In genomic region chr4:104718973-104719795, GRCm38 (mm10) we compare ENCODE assay signal across 10 mouse cellular contexts. TPM values are rescaled to one million over a fixed set of nuclear protein-coding genes. Genes with fewer than 3 reads are reported as not detected.
DNase-seq lines count a peak whose midpoint lies in the region; ATAC-seq lines count a peak whose summit lies in the region.
"Had no signal": no experiment of that assay in that cellular context is flagged by ENCODE, and none has a peak within 500 bp of the region (broad histone marks: within the 10 kb centered on the region; RNA-seq: fewer than 3 reads in every experiment).

No protein-coding gene starts in this region.

- ATAC-seq in lung, embryonic 15.5 days (ENCODE audit: borderline replicate concordance, extremely low read depth, low FRiP score, low TSS enrichment) = peak; percentile 40; the same call in 1 of the 2 replicates
- peak; percentile 32; the same call in 1 of the 2 replicates for ATAC-seq in embryonic facial prominence, embryonic 14.5 days (ENCODE audit: low read depth)
- no peak for ATAC-seq in erythroid progenitor cell, adult 5-6 weeks (replicated peaks; ENCODE audit: low FRiP score, poor library complexity, severe bottlenecking)

- no peaks in the 10 kb centered on the region for H3K36me3 ChIP-seq in lung, embryonic 15.5 days
- no peaks in the 10 kb centered on the region for H3K36me3 ChIP-seq in embryonic facial prominence, embryonic 14.5 days (ENCODE audit: control insufficient read depth, insufficient read depth, low read length)

- no peak overlapping the region for H3K27ac ChIP-seq in lung, embryonic 15.5 days
- H3K27ac ChIP-seq in embryonic facial prominence, embryonic 14.5 days (replicated peaks; ENCODE audit: low read depth, low read length) = no peak overlapping the region

- H3K27me3 ChIP-seq in lung, embryonic 15.5 days = no peaks in the 10 kb centered on the region
- 0 out of 2 replicates have a peak, but pooled peaks cover 4% of the 10 kb centered on the region for H3K27me3 ChIP-seq in embryonic facial prominence, embryonic 14.5 days (replicated peaks; ENCODE audit: control insufficient read depth, insufficient read depth, low read length)

- H3K4me1 ChIP-seq in lung, embryonic 15.5 days = peaks cover 15% of the 10 kb centered on the region
- H3K4me1 ChIP-seq in embryonic facial prominence, embryonic 14.5 days (ENCODE audit: control insufficient read depth, insufficient read depth, low read length) = 0 out of 2 replicates have a peak, but pooled peaks cover 10% of the 10 kb centered on the region

- intact Hi-C loops in gastrocnemius, postnatal 14 days (cut with DNase I; ENCODE audit: low total_unique reads) = no loop called here

- H3K9me3 ChIP-seq in lung, embryonic 15.5 days = no peaks in the 10 kb centered on the region
- no peaks in the 10 kb centered on the region for H3K9me3 ChIP-seq in embryonic facial prominence, embryonic 14.5 days (ENCODE audit: control insufficient read depth, low read length)

- H3K4me3 ChIP-seq in lung, embryonic 15.5 days = no peak overlapping the region
- H3K4me3 ChIP-seq in embryonic facial prominence, embryonic 14.5 days (ENCODE audit: low read depth, low read length) = no peak overlapping the region
- H3K4me3 ChIP-seq: erythroblast, embryonic 14.5 days had no signal

- WGBS in lung, embryonic 15.5 days = 38% methylated on average over 13 of the region's 13 CpGs
- 61% methylated on average over 11 of the region's 13 CpGs for WGBS in embryonic facial prominence, embryonic 14.5 days

- no peak for DNase-seq in lung, adult 18-20 months
- peak; percentile 19 for DNase-seq in embryonic facial prominence, embryonic 14.5 days (ENCODE audit: low spot score)
- peak; percentile 86 for DNase-seq in layer of hippocampus, adult 9-11 months
- peak; percentile 55 for DNase-seq in retina, embryonic 14.5 days (ENCODE audit: low spot score)
- no peak for DNase-seq in gastrocnemius, postnatal 14 days
- no peak for DNase-seq in urinary bladder, postnatal 36 days (ENCODE audit: low spot score in 2 of 2)

- H3K4me2 ChIP-seq in lung, embryonic 15.5 days = no peak overlapping the region
- H3K4me2 ChIP-seq in embryonic facial prominence, embryonic 14.5 days (ENCODE audit: low read depth, low read length) = no peak overlapping the region

- H3K9ac ChIP-seq in lung, embryonic 15.5 days = no peak overlapping the region
- H3K9ac ChIP-seq in embryonic facial prominence, embryonic 14.5 days (ENCODE audit: low read depth, low read length) = no peak overlapping the region

RNA-seq across cellular contexts. Expression of gene C8b, which starts 46.9 kb away (rescaled TPM):
- polyA plus RNA-seq in lung, embryonic 15.5 days (2015; fragmentation: Nextera tagmentation; extraction: Ambion mirVana) = 0.06 and 0.48 TPM in 2 replicates
- polyA plus RNA-seq in embryonic facial prominence, embryonic 14.5 days (2014; fragmentation: Nextera tagmentation; extraction: Ambion mirVana) = not detected in 2 replicates
- not detected for total RNA-seq in gastrocnemius, postnatal 14 days (2021)
- not detected in 2 replicates for total RNA-seq in erythroid progenitor cell, adult 5-6 weeks (2015; ENCODE audit: low replicate concordance)
- total RNA-seq in erythroid progenitor cell, adult 5-6 weeks (2017; ENCODE audit: low replicate concordance) = not detected in 2 replicates
- polyA plus RNA-seq: erythroblast, embryonic 14.5 days; limb, embryonic 11.5 days had no signal

Comparison
In these comparisons a context has a peak if more than half of its experiments do, and no peak if none do; other contexts are left out.
1. DNase-seq: peak in embryonic facial prominence, embryonic 14.5 days (single experiment), layer of hippocampus, adult 9-11 months (single experiment) and retina, embryonic 14.5 days (single experiment); none in lung, adult 18-20 months (0 of 2), gastrocnemius, postnatal 14 days (single experiment) and urinary bladder, postnatal 36 days (0 of 2).